Comparison of ENCODE assay signal across 8 mouse cellular contexts in the genomic region with DNA sequence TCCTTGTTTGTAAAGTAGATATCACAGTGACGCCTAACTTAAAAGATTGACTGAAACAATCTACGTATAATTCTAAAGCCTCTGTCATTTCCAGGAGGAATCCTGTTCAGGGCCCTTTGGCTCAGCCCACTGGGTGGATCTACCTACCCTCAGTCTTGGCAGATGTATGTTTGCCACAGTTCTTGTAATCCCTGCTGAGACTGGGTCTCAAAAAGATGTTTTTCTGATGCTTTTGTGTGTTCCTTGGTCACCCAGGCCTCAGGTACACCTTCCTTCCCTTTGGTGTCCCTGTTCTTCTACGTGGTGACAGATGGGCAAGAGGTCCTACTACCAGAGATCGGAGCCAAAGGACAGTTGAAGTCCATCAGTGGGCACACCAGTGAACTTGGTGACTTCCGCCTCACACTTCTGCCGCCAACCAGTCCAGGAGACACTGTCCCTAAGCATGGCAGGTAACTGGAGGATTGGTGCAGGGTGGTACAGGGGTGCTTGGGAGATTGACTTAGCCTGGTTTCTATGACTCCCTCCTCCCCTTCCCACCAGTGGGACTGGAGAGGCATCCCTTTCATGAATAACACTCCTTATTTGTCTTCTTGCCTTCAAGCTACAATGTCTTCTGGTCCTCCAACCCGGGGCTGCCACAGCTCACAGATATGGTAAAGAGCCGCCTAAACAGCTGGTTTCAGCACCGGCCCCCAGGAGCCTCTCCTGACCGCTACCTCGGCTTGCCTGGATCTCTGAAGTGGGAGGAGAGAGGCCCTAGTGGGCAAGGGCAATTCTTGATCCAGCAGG. TPM values are rescaled to one million over a fixed set of nuclear protein-coding genes. Genes with fewer than 3 reads are reported as not detected.
DNase-seq lines count a peak whose midpoint lies in the region; ATAC-seq and TF ChIP-seq lines count a peak whose summit lies in the region.

No protein-coding gene starts in this region.

- TF ChIP-seq EP300 in heart, postnatal 0 days (IDR thresholded peaks at IDR 0.05; ENCODE audit: low read depth), result no peak

- H3K9me3 ChIP-seq in heart, embryonic 11.5 days (replicated peaks; ENCODE audit: control insufficient read depth, low read length), result no peaks in the 10 kb centered on the region
- H3K9me3 ChIP-seq in ES-E14 (ENCODE audit: control insufficient read depth, insufficient read depth, low read depth, low read length), result no peaks in the 10 kb centered on the region
- no peaks in the 10 kb centered on the region for H3K9me3 ChIP-seq in heart, postnatal 0 days (replicated peaks; ENCODE audit: control insufficient read depth, low read length)

- peaks cover 26% of the 10 kb centered on the region for H3K4me1 ChIP-seq in heart, embryonic 11.5 days (ENCODE audit: control insufficient read depth, insufficient read depth, low read length)
- peaks cover 0 to 3% of the 10 kb centered on the region in 2 experiments; a peak in 2 of 4 replicates for H3K4me1 ChIP-seq in ES-E14 (ENCODE audit: control insufficient read depth in 2 of 2, insufficient read depth in 2 of 2, low read length in 2 of 2, poor library complexity in 1 of 2)
- H3K4me1 ChIP-seq in heart, postnatal 0 days (ENCODE audit: control insufficient read depth, insufficient read depth), result peaks cover 15% of the 10 kb centered on the region

- ATAC-seq in heart, embryonic 11.5 days (replicated peaks; ENCODE audit: insufficient number of reproducible peaks, low FRiP score, low TSS enrichment), result no peak
- ATAC-seq in heart, postnatal 0 days (ENCODE audit: insufficient read depth, low read depth), result no peak
- no peak for ATAC-seq in frontal cortex, adult (ENCODE audit: low TSS enrichment)

- peak overlapping the region; percentile 89 for H3K4me2 ChIP-seq in heart, embryonic 11.5 days
- H3K4me2 ChIP-seq in heart, postnatal 0 days (ENCODE audit: low read depth, low read length), result peak overlapping the region; percentile 84

- H3K36me3 ChIP-seq in heart, embryonic 11.5 days (ENCODE audit: control insufficient read depth, insufficient read depth, low read length), result peaks cover 22% of the 10 kb centered on the region
- H3K36me3 ChIP-seq in ES-E14 (ENCODE audit: control insufficient read depth, insufficient read depth, low read length, poor library complexity, severe bottlenecking) (peaks cover 4% of the 10 kb centered on the region; the same call in 1 of the 2 replicates), macrophage (ENCODE audit: inconsistent target) (no peaks in the 10 kb centered on the region)
- peaks cover 15% of the 10 kb centered on the region for H3K36me3 ChIP-seq in heart, postnatal 0 days (replicated peaks; ENCODE audit: control insufficient read depth, insufficient read depth, low read length)

- intact Hi-C loops in heart, postnatal 10 days (cut with DNase I), result loop anchor here (2.0 kb wide), 1 partner anchor 42 kb away; no protein-coding TSS in a partner anchor

- peak overlapping the region; percentile 65 for H3K4me3 ChIP-seq in heart, embryonic 11.5 days (ENCODE audit: low read depth, low read length)
- H3K4me3 ChIP-seq in ES-E14 (ENCODE audit: insufficient read depth in 1 of 2, low read depth in 1 of 2, low read length in 2 of 2, poor library complexity in 1 of 2, severe bottlenecking in 1 of 2) (peak overlapping the region; percentile 85 to 99; a peak in 3 of 4 replicates), macrophage (ENCODE audit: inconsistent target) (peak overlapping the region; percentile 64)
- peak overlapping the region; percentile 64 for H3K4me3 ChIP-seq in heart, postnatal 0 days (ENCODE audit: low read depth, low read length)

- no peak for TF ChIP-seq CTCF in heart, postnatal 0 days (IDR thresholded peaks at IDR 0.05; ENCODE audit: low read depth)

- no peaks in the 10 kb centered on the region for H3K27me3 ChIP-seq in heart, embryonic 11.5 days (ENCODE audit: control insufficient read depth, insufficient read depth, low read length)
- no peaks in the 10 kb centered on the region for H3K27me3 ChIP-seq in heart, postnatal 0 days (ENCODE audit: control insufficient read depth, insufficient read depth, low read length)

- peaks cover 24% of the 10 kb centered on the region; the same call in 1 of the 2 replicates for H3K79me2 ChIP-seq in macrophage (ENCODE audit: inconsistent target)

- peak overlapping the region; percentile 87 for H3K9ac ChIP-seq in heart, embryonic 11.5 days (ENCODE audit: low read depth, low read length)
- H3K9ac ChIP-seq in ES-E14 (ENCODE audit: insufficient read depth, low read depth, low read length, poor library complexity, severe bottlenecking), result no peak overlapping the region
- peak overlapping the region; percentile 61 for H3K9ac ChIP-seq in heart, postnatal 0 days (replicated peaks; ENCODE audit: low read depth, low read length)

- 0 out of 2 replicates have a peak overlapping the region, but pooled peaks have one; percentile 87 for H3K27ac ChIP-seq in heart, embryonic 11.5 days (ENCODE audit: low read depth, low read length)
- H3K27ac ChIP-seq in ES-E14 (ENCODE audit: insufficient read depth, low read depth, low read length, poor library complexity, severe bottlenecking) (no peak overlapping the region), macrophage (0 out of 2 replicates have a peak overlapping the region, but pooled peaks have one; percentile 15)
- H3K27ac ChIP-seq in heart, postnatal 0 days (ENCODE audit: low read depth), result no peak overlapping the region

- 76% methylated on average over 11 of the region's 11 CpGs for WGBS in heart, embryonic 11.5 days (ENCODE audit: insufficient replicate concordance)
- WGBS in heart, postnatal 0 days, result 69% methylated on average over 11 of the region's 11 CpGs
- WGBS in macrophage (ENCODE audit: missing documents), result 84% methylated on average over 11 of the region's 11 CpGs

- in situ Hi-C loops in ES-E14 (cut with MboI; ENCODE audit: low sequenced_read_pairs in 2 of 2, unreplicated experiment in 2 of 2), result no loop called here

- no peak for DNase-seq in heart, postnatal 10 days
- no peak for DNase-seq in ES-E14 (ENCODE audit: low read depth, low spot score)
- no peak for DNase-seq in heart, postnatal 0 days (ENCODE audit: low spot score)
- DNase-seq in thymus, postnatal 36 days, result no peak
- DNase-seq in gastrocnemius, postnatal 10 days, result no peak

RNA-seq across cellular contexts. Expression of gene Mogs, which starts 1.3 kb away (rescaled TPM):
- 19.1 and 19.8 TPM in 2 replicates for polyA plus RNA-seq in heart, embryonic 11.5 days (2014; fragmentation: Nextera tagmentation; extraction: Ambion mirVana)
- 10 to 100 TPM; 13.4 to 15.8 TPM for total RNA-seq in heart, postnatal 10 days (2021)
- total RNA-seq in ES-E14 (2012; rRNA removed), result 42.3 and 92.6 TPM in 2 replicates
- total RNA-seq in heart, postnatal 0 days (2014; rRNA removed; ENCODE audit: low replicate concordance), result 27.5 and 28.1 TPM in 2 replicates
- polyA plus RNA-seq in heart, postnatal 0 days (2015; fragmentation: Nextera tagmentation; extraction: Ambion mirVana), result 7.9 and 9.4 TPM in 2 replicates
- total RNA-seq in macrophage (2018; cell fraction: chromatin; rRNA removed), result 10 to 100 TPM in 7 of 26 experiments, 1 to 10 TPM in 19; 2.1 to 18.6 (median 7.8) TPM
- 10 to 100 TPM in 25 of 26 experiments, 1 to 10 TPM in 1; 9.4 to 24.6 (median 18.0) TPM for total RNA-seq in macrophage (2018; cell fraction: cytosol; rRNA removed)
- total RNA-seq in macrophage (2018; cell fraction: nucleus; rRNA removed), result 10 to 100 TPM in 25 of 26 experiments, 1 to 10 TPM in 1; 8.4 to 60.3 (median 27.2) TPM
- 8.4 to 31.8 TPM (median 16.2 TPM) in 3 replicates for polyA plus RNA-seq in macrophage (2018)
- total RNA-seq in gastrocnemius, postnatal 10 days (2021), result 10 to 100 TPM; 11.0 to 15.7 TPM

RNA-seq across cellular contexts. Expression of gene Wbp1, which starts 4.8 kb away (rescaled TPM):
- polyA plus RNA-seq in heart, embryonic 11.5 days (2014; fragmentation: Nextera tagmentation; extraction: Ambion mirVana), result 76.0 and 87.2 TPM in 2 replicates
- 10 to 100 TPM; 83.1 to 83.9 TPM for total RNA-seq in heart, postnatal 10 days (2021)
- 47.5 and 63.8 TPM in 2 replicates for total RNA-seq in ES-E14 (2012; rRNA removed)
- total RNA-seq in heart, postnatal 0 days (2014; rRNA removed; ENCODE audit: low replicate concordance), result 151 and 186 TPM in 2 replicates
- 97.5 and 98.1 TPM in 2 replicates for polyA plus RNA-seq in heart, postnatal 0 days (2015; fragmentation: Nextera tagmentation; extraction: Ambion mirVana)
- total RNA-seq in macrophage (2018; cell fraction: chromatin; rRNA removed), result 10 to 100 TPM in 15 of 26 experiments, 1 to 10 TPM in 11; 2.3 to 30.3 (median 11.4) TPM
- total RNA-seq in macrophage (2018; cell fraction: cytosol; rRNA removed), result 10 to 100 TPM; 12.7 to 23.7 (median 17.4) TPM
- total RNA-seq in macrophage (2018; cell fraction: nucleus; rRNA removed), result 10 to 100 TPM in 15 of 26 experiments, 1 to 10 TPM in 11; 4.4 to 31.2 (median 12.1) TPM
- 13.1 to 20.6 TPM (median 14.1 TPM) in 3 replicates for polyA plus RNA-seq in macrophage (2018)
- 10 to 100 TPM; 48.0 to 52.3 TPM for total RNA-seq in gastrocnemius, postnatal 10 days (2021)

RNA-seq across cellular contexts. Expression of gene Mrpl53, which starts 7.7 kb away (rescaled TPM):
- polyA plus RNA-seq in heart, embryonic 11.5 days (2014; fragmentation: Nextera tagmentation; extraction: Ambion mirVana), result 138 and 144 TPM in 2 replicates
- total RNA-seq in heart, postnatal 10 days (2021), result 100 to 1,000 TPM; 111 to 125 TPM
- 50.5 and 53.9 TPM in 2 replicates for total RNA-seq in ES-E14 (2012; rRNA removed)
- total RNA-seq in heart, postnatal 0 days (2014; rRNA removed; ENCODE audit: low replicate concordance), result 87.9 and 156 TPM in 2 replicates
- polyA plus RNA-seq in heart, postnatal 0 days (2015; fragmentation: Nextera tagmentation; extraction: Ambion mirVana), result 242 and 247 TPM in 2 replicates
- total RNA-seq in macrophage (2018; cell fraction: chromatin; rRNA removed), result 10 to 100 TPM in 18 of 26 experiments, 1 to 10 TPM in 8; 3.6 to 34.6 (median 13.3) TPM
- total RNA-seq in macrophage (2018; cell fraction: cytosol; rRNA removed), result 10 to 100 TPM; 21.9 to 56.4 (median 37.4) TPM
- 10 to 100 TPM; 10.7 to 43.9 (median 24.6) TPM for total RNA-seq in macrophage (2018; cell fraction: nucleus; rRNA removed)
- polyA plus RNA-seq in macrophage (2018), result 18.3 to 47.9 TPM (median 27.0 TPM) in 3 replicates
- 100 to 1,000 TPM; 101 to 114 TPM for total RNA-seq in gastrocnemius, postnatal 10 days (2021)

RNA-seq across cellular contexts. Expression of gene Ino80b, which starts 8.7 kb away (rescaled TPM):
- polyA plus RNA-seq in heart, embryonic 11.5 days (2014; fragmentation: Nextera tagmentation; extraction: Ambion mirVana), result 11.1 and 12.2 TPM in 2 replicates
- 10 to 100 TPM; 14.6 to 17.6 TPM for total RNA-seq in heart, postnatal 10 days (2021)
- total RNA-seq in ES-E14 (2012; rRNA removed), result 19.2 and 21.2 TPM in 2 replicates
- 8.9 and 11.6 TPM in 2 replicates for total RNA-seq in heart, postnatal 0 days (2014; rRNA removed; ENCODE audit: low replicate concordance)
- 5.5 and 6.8 TPM in 2 replicates for polyA plus RNA-seq in heart, postnatal 0 days (2015; fragmentation: Nextera tagmentation; extraction: Ambion mirVana)
- total RNA-seq in macrophage (2018; cell fraction: chromatin; rRNA removed), result 10 to 100 TPM in 12 of 26 experiments, 1 to 10 TPM in 14; 1.8 to 27.1 (median 8.7) TPM
- total RNA-seq in macrophage (2018; cell fraction: cytosol; rRNA removed), result 10 to 100 TPM; 13.0 to 31.0 (median 21.7) TPM
- 10 to 100 TPM in 9 of 26 experiments, 1 to 10 TPM in 17; 3.9 to 20.8 (median 8.2) TPM for total RNA-seq in macrophage (2018; cell fraction: nucleus; rRNA removed)
- 16.6 to 24.5 TPM (median 22.9 TPM) in 3 replicates for polyA plus RNA-seq in macrophage (2018)
- 10 to 100 TPM; 13.1 to 15.2 TPM for total RNA-seq in gastrocnemius, postnatal 10 days (2021)

RNA-seq across cellular contexts. Expression of gene Gm42688, which starts 15.2 kb away (rescaled TPM):
- polyA plus RNA-seq in heart, embryonic 11.5 days (2014; fragmentation: Nextera tagmentation; extraction: Ambion mirVana), result 1.1 and 1.2 TPM in 2 replicates
- 1 to 10 TPM; 1.9 to 2.1 TPM for total RNA-seq in heart, postnatal 10 days (2021)
- total RNA-seq in ES-E14 (2012; rRNA removed), result 1.3 and 1.8 TPM in 2 replicates
- 2.4 and 3.4 TPM in 2 replicates for total RNA-seq in heart, postnatal 0 days (2014; rRNA removed; ENCODE audit: low replicate concordance)
- 1.1 and 1.4 TPM in 2 replicates for polyA plus RNA-seq in heart, postnatal 0 days (2015; fragmentation: Nextera tagmentation; extraction: Ambion mirVana)
- 10 to 100 TPM in 17 of 26 experiments, 1 to 10 TPM in 9; 2.5 to 32.4 (median 16.5) TPM for total RNA-seq in macrophage (2018; cell fraction: chromatin; rRNA removed)
- 1 to 10 TPM in 16 of 26 experiments, under 1 TPM in 10; 0.19 to 2.7 (median 1.4) TPM for total RNA-seq in macrophage (2018; cell fraction: cytosol; rRNA removed)
- total RNA-seq in macrophage (2018; cell fraction: nucleus; rRNA removed), result 10 to 100 TPM in 15 of 26 experiments, 1 to 10 TPM in 10, under 1 TPM in 1; 0.74 to 23.4 (median 10.5) TPM
- polyA plus RNA-seq in macrophage (2018), result 1.6 to 3.7 TPM (median 2.8 TPM) in 3 replicates
- total RNA-seq in gastrocnemius, postnatal 10 days (2021), result 1 to 10 TPM; 1.4 to 2.3 TPM

Comparison
In these comparisons a context has a peak if more than half of its experiments do, and no peak if none do; other contexts are left out.
1. H3K27ac ChIP-seq: peak in heart, embryonic 11.5 days (single experiment) and macrophage (single experiment); none in ES-E14 (single experiment) and heart, postnatal 0 days (single experiment).
2. Peak in every context shown above with its lines, with median percentiles within 50 percentile points of each other: H3K4me3 ChIP-seq.